Mouse (Mus musculus) adrenal gland (tissue): ENCODE measurements around the gene Fbxw8.

Source experiments
- intact Hi-C: fragments of 180-260 bp; cut with DNase I; formaldehyde crosslinking; loops from one replicate; pipeline ENCODE4 v1.15.1; 2025

Gene Fbxw8

GRCm38 (mm10) chr5:118045385-118045784 is 109.9 kb downstream of the Fbxw8 start:
- intact Hi-C loops: no loop called here

- intact Hi-C loops: no loop called here
Observed at GRCm38 (mm10) chr5:118044907-118045306, 110.4 kb downstream of the Fbxw8 start.

- intact Hi-C loops: no loop called here
Observed at GRCm38 (mm10) chr5:118043761-118044160, 111.5 kb downstream of the Fbxw8 start.

- intact Hi-C loops: no loop called here
Observed at GRCm38 (mm10) chr5:118042599-118042998, 112.7 kb downstream of the Fbxw8 start.

DNA sequence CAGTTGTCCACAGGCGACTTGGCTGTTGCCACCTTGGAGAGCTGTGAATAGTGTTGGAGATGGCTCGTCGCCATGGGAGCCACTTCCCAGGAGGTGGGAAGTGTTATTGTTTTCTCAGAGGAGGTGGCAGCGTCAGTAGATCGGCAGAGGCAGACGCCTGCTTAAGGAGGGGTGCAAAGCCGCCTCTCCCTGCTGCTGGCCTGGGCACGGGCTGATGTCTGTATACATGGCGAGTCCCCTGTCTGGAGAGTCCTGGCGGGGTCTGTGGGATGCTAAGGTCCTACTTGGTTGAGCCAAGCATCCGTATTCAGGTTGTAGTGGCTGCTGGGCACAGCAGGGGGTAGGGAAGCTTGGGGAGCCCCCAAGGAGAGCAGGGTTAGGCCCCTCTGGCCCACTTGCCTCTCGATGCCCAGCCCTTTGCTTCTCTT is 116.0 kb downstream of the Fbxw8 start:
- intact Hi-C loops: no loop called here

GRCm38 (mm10) chr5:118037798-118038484 is 117.3 kb downstream of the Fbxw8 start:
- intact Hi-C loops: no loop called here

- intact Hi-C loops: no loop called here
Observed at GRCm38 (mm10) chr5:118036888-118037797, 118.1 kb downstream of the Fbxw8 start.

- intact Hi-C loops: no loop called here
Observed at GRCm38 (mm10) chr5:118035786-118036185, 119.5 kb downstream of the Fbxw8 start.

GRCm38 (mm10) chr5:118034632-118035031 is 120.6 kb downstream of the Fbxw8 start:
- intact Hi-C loops: no loop called here

GRCm38 (mm10) chr5:118033740-118034139 is 121.5 kb downstream of the Fbxw8 start:
- intact Hi-C loops: no loop called here

DNA sequence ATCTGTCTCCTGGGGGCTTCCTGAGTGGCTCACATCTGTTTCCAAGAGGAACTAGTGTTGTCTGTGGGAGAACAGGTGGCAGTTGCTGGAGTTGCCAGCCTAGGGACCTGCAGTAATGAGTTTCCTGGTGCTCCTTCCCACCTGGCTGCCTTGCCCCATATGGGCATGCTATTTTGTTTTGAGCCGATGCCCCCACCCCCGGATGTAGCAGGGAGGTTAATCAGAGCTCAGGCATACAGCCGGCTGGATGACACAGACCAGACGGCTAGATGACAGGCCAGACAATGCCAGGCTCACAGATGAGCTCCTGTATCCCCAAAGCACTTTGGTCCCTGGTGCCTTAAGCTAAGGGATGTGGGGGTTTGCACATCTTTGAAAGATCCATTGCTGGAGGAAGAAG is 121.9 kb downstream of the Fbxw8 start:
- intact Hi-C loops: no loop called here

GRCm38 (mm10) chr5:118031508-118031907 is 123.8 kb downstream of the Fbxw8 start:
- intact Hi-C loops: no loop called here

- intact Hi-C loops: no loop called here
Observed at GRCm38 (mm10) chr5:118031059-118031458, 124.2 kb downstream of the Fbxw8 start.

DNA sequence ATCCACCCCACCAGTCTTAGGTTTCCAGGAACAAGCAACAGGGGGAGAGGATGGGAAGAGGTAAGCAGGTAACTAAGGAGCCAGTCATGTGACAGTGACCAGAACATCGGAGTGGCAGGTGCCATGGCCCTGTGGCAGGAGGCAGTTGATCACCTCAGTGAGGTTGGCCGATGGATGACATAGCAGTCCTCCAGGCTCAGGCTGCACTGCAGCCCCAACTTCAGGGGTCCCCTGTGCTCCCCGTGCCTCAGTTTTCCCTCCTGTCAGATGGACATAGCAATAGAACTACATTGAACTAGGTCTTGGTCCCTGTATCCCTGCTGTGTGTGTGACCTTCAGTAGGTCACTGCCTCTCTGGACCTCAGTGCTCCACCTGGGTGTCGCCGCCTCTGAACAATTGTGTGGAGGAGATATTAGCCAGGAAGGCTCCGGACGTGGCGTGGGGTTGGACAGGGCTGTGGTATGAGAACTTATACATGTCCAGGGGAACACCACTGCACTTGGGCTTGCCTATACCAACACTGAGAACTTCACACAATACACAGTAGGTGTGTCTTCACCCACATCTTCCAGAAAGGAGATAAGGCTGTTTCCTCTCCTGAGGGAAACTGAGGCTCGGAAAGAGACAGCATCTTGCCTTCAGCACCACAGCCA is 125.1 kb downstream of the Fbxw8 start:
- intact Hi-C loops: no loop called here

- intact Hi-C loops: no loop called here
Observed at GRCm38 (mm10) chr5:118029420-118029819, 125.8 kb downstream of the Fbxw8 start.

DNA sequence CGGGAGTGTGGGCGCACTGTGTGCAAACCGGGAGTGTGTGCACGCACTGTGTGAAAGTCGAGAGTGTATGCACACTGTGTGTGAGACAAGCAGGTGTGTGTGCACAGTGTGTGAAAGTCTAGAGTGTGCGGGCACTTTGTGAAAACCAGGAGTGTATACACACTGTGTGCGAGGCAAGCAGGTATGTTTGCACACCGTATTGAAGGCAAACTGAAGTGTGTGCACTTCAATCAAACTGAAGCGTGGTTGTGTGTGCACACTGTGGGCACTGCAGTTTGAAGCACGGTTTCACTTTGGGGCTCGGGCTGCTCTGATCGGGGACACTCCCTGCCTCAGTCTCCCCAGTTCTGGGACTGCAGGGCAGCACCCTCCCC is 126.2 kb downstream of the Fbxw8 start:
- intact Hi-C loops: no loop called here

- intact Hi-C loops: no loop called here
Observed at GRCm38 (mm10) chr5:118028191-118029034, 126.9 kb downstream of the Fbxw8 start.

DNA sequence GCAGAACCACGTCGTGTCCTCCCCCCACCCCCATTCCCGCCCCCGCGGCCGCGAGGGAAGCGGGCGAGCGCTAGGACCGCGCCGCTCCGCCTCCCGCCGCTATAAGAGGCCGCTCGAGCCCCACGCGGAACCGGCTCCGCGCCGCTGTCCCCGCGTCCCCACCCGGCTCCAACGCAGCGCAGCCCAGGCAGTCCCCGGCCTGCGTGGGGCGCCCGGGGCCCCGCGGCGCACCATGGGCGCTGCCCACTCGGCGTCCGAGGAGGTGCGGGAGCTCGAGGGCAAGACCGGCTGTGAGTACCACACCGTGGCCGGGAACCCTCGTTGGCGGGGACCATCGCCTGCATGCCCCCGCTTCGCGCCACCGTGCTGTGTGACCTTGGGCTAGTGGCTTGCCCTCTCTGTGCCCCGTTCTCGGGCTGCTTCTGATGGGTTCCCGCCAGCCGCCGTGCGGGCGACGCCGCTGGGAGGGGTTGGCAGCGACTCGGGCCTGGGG is 127.5 kb downstream of the Fbxw8 start, which contains the start of gene Tesc:
Gene Tesc, plus strand, starts transcription at position 46 of the 493 bp plus-strand sequence.
- intact Hi-C loops: no loop called here

DNA sequence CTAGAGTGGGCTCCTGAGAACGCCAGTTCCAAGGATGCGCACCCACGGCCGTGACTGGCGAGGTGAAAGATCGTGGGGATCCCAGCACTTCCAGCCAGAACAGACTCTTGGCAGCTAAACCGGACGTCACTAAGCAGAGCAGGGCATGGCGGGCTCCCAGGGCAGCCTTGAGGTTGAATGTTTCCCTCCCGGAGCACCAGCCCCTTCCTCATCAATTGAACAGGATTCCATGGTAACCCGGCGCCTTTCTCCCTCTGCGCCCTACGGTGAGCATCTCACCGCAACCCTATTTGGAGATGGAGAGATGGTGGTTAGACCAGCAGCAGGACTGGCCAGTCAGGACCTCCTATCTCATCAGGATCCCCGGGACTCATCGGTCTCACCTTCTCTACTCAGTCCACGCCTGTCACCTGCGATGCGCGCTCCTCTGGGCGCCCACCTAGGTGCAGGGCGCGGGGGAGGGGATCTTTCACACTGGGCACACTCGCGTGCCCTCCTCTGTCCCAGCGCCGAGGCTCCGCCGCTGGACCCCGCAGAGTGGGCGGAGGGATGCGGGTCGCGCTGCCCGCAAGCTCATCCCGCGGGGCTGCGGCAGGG is 128.1 kb downstream of the Fbxw8 start:
- intact Hi-C loops: no loop called here

- intact Hi-C loops: no loop called here
Observed at GRCm38 (mm10) chr5:118026343-118026742, 128.9 kb downstream of the Fbxw8 start.
